Comparison of ENCODE assay signal across 9 mouse cellular contexts in genomic region chr14:37276728-37277695, GRCm38 (mm10).
DNase-seq lines count a peak whose midpoint lies in the region; ATAC-seq lines count a peak whose summit lies in the region.
"Had no signal": no experiment of that assay in that cellular context is flagged by ENCODE, and none has a peak within 500 bp of the region (broad histone marks: within the 10 kb centered on the region; RNA-seq: fewer than 3 reads in every experiment).

No protein-coding gene starts in this region.

- H3K9ac ChIP-seq in forebrain, embryonic 11.5 days (ENCODE audit: low read length), result no peak overlapping the region
- H3K9ac ChIP-seq in midbrain, embryonic 14.5 days (replicated peaks; ENCODE audit: low read length), result no peak overlapping the region
- no peak overlapping the region for H3K9ac ChIP-seq in midbrain, embryonic 13.5 days (replicated peaks)
- H3K9ac ChIP-seq: lung, embryonic 15.5 days had no signal

- no peak overlapping the region for H3K4me3 ChIP-seq in forebrain, embryonic 11.5 days (ENCODE audit: low read depth, low read length)
- no peak overlapping the region for H3K4me3 ChIP-seq in forebrain, embryonic 10.5 days
- no peak overlapping the region for H3K4me3 ChIP-seq in midbrain, embryonic 14.5 days (replicated peaks; ENCODE audit: low read depth, low read length)
- no peak overlapping the region for H3K4me3 ChIP-seq in midbrain, embryonic 13.5 days (replicated peaks)
- H3K4me3 ChIP-seq in embryonic facial prominence, embryonic 10.5 days, result no peak overlapping the region
- H3K4me3 ChIP-seq: lung, embryonic 15.5 days had no signal

- DNase-seq in forebrain, embryonic 11.5 days (ENCODE audit: low spot score), result no peak
- DNase-seq in forebrain, embryonic 10.5 days (ENCODE audit: extremely low spot score, low spot score), result no peak
- peak; percentile 82 for DNase-seq in midbrain, embryonic 14.5 days
- DNase-seq in embryonic facial prominence, embryonic 10.5 days (ENCODE audit: low spot score), result peak; percentile 18
- peak; percentile 19 to 28 for DNase-seq in left cerebral cortex, postnatal 36 days (ENCODE audit: low spot score in 2 of 2)
- DNase-seq in MN1 (ENCODE audit: low spot score), result no peak
- DNase-seq in heart, postnatal 25 days (ENCODE audit: low spot score), result no peak

- H3K36me3 ChIP-seq in forebrain, embryonic 11.5 days (ENCODE audit: control insufficient read depth, insufficient read depth, low read length), result no peaks in the 10 kb centered on the region
- no peaks in the 10 kb centered on the region for H3K36me3 ChIP-seq in forebrain, embryonic 10.5 days (replicated peaks)
- no peaks in the 10 kb centered on the region for H3K36me3 ChIP-seq in midbrain, embryonic 14.5 days (ENCODE audit: control insufficient read depth, insufficient read depth, low read length)
- no peaks in the 10 kb centered on the region for H3K36me3 ChIP-seq in midbrain, embryonic 13.5 days
- H3K36me3 ChIP-seq in embryonic facial prominence, embryonic 10.5 days (replicated peaks), result no peaks in the 10 kb centered on the region
- H3K36me3 ChIP-seq: lung, embryonic 15.5 days had no signal

- no peak overlapping the region for H3K4me2 ChIP-seq in forebrain, embryonic 11.5 days (ENCODE audit: low read depth, low read length, severe bottlenecking)
- no peak overlapping the region for H3K4me2 ChIP-seq in midbrain, embryonic 14.5 days (ENCODE audit: low read length)
- H3K4me2 ChIP-seq in midbrain, embryonic 13.5 days (replicated peaks), result no peak overlapping the region
- H3K4me2 ChIP-seq: lung, embryonic 15.5 days had no signal

- H3K4me1 ChIP-seq in forebrain, embryonic 11.5 days (replicated peaks; ENCODE audit: control insufficient read depth, insufficient read depth, low read length), result no peaks in the 10 kb centered on the region
- no peaks in the 10 kb centered on the region for H3K4me1 ChIP-seq in forebrain, embryonic 10.5 days
- no peaks in the 10 kb centered on the region for H3K4me1 ChIP-seq in midbrain, embryonic 14.5 days (ENCODE audit: control insufficient read depth, insufficient read depth, low read length)
- H3K4me1 ChIP-seq in midbrain, embryonic 13.5 days (replicated peaks), result peaks cover 1% of the 10 kb centered on the region; the same call in 1 of the 2 replicates
- no peaks in the 10 kb centered on the region for H3K4me1 ChIP-seq in embryonic facial prominence, embryonic 10.5 days

- 69% methylated on average over 7 of the region's 7 CpGs for WGBS in forebrain, embryonic 11.5 days
- WGBS in forebrain, embryonic 10.5 days, result 67% methylated on average over 7 of the region's 7 CpGs
- 67% methylated on average over 7 of the region's 7 CpGs for WGBS in midbrain, embryonic 14.5 days
- WGBS in midbrain, embryonic 13.5 days, result 67% methylated on average over 7 of the region's 7 CpGs
- WGBS in embryonic facial prominence, embryonic 10.5 days, result 67% methylated on average over 7 of the region's 7 CpGs

- intact Hi-C loops in left cerebral cortex, postnatal 36 days (cut with DNase I), result no loop called here
- intact Hi-C loops in heart, postnatal 25 days (cut with DNase I), result no loop called here

- 0 out of 2 replicates have a peak, but pooled peaks have one; percentile 46 for ATAC-seq in forebrain, embryonic 11.5 days (replicated peaks; ENCODE audit: low FRiP score)
- no peak for ATAC-seq in midbrain, embryonic 14.5 days (ENCODE audit: low FRiP score, low TSS enrichment)
- ATAC-seq in midbrain, embryonic 13.5 days, result no peak

- no peak overlapping the region for H3K27ac ChIP-seq in forebrain, embryonic 11.5 days (ENCODE audit: low read depth, low read length)
- H3K27ac ChIP-seq in forebrain, embryonic 10.5 days, result no peak overlapping the region
- H3K27ac ChIP-seq in midbrain, embryonic 14.5 days (replicated peaks; ENCODE audit: low read depth, low read length), result no peak overlapping the region
- no peak overlapping the region for H3K27ac ChIP-seq in midbrain, embryonic 13.5 days
- no peak overlapping the region for H3K27ac ChIP-seq in embryonic facial prominence, embryonic 10.5 days (replicated peaks)
- H3K27ac ChIP-seq: lung, embryonic 15.5 days had no signal

- H3K27me3 ChIP-seq in forebrain, embryonic 11.5 days (ENCODE audit: control insufficient read depth, insufficient read depth, low read length), result no peaks in the 10 kb centered on the region
- no peaks in the 10 kb centered on the region for H3K27me3 ChIP-seq in forebrain, embryonic 10.5 days (ENCODE audit: poor library complexity, severe bottlenecking)
- no peaks in the 10 kb centered on the region for H3K27me3 ChIP-seq in midbrain, embryonic 14.5 days (ENCODE audit: control insufficient read depth, insufficient read depth, low read length)
- no peaks in the 10 kb centered on the region for H3K27me3 ChIP-seq in midbrain, embryonic 13.5 days
- no peaks in the 10 kb centered on the region for H3K27me3 ChIP-seq in embryonic facial prominence, embryonic 10.5 days (replicated peaks; ENCODE audit: low read depth, poor library complexity, severe bottlenecking)
- H3K27me3 ChIP-seq: lung, embryonic 15.5 days had no signal

- H3K9me3 ChIP-seq in forebrain, embryonic 11.5 days (ENCODE audit: control insufficient read depth, low read length), result no peaks in the 10 kb centered on the region
- no peaks in the 10 kb centered on the region for H3K9me3 ChIP-seq in forebrain, embryonic 10.5 days
- H3K9me3 ChIP-seq in midbrain, embryonic 14.5 days (ENCODE audit: control insufficient read depth, low read length), result no peaks in the 10 kb centered on the region
- no peaks in the 10 kb centered on the region for H3K9me3 ChIP-seq in midbrain, embryonic 13.5 days
- no peaks in the 10 kb centered on the region for H3K9me3 ChIP-seq in embryonic facial prominence, embryonic 10.5 days
- H3K9me3 ChIP-seq: lung, embryonic 15.5 days had no signal

Comparison
In these comparisons a context has a peak if more than half of its experiments do, and no peak if none do; other contexts are left out.
1. DNase-seq: peak in midbrain, embryonic 14.5 days (single experiment), embryonic facial prominence, embryonic 10.5 days (single experiment) and left cerebral cortex, postnatal 36 days (2 of 2); none in forebrain, embryonic 11.5 days (single experiment), forebrain, embryonic 10.5 days (single experiment), MN1 (single experiment) and heart, postnatal 25 days (single experiment).